Mouse (Mus musculus) kidney, adult 2 months (tissue): ENCODE measurements around the gene Gm9837.

ENCODE experiments used
- CTCF ChIP-seq: fragments of 200-500 bp; conservative IDR thresholded peaks from 2 replicates; pipeline ENCODE4 v1.5.1; 2011; ENCODE audit warnings: low read depth, mild to moderate bottlenecking, control low read depth, low read length, moderate library complexity, mixed read lengths; ENCODE audit not compliant: insufficient read depth, insufficient read length
- POLR2A ChIP-seq: fragments of 200-500 bp; IDR thresholded peaks from one replicate; pipeline ENCODE4 v1.6.1; 2011; ENCODE audit warnings: low read depth, low read length, control low read depth

DNA sequence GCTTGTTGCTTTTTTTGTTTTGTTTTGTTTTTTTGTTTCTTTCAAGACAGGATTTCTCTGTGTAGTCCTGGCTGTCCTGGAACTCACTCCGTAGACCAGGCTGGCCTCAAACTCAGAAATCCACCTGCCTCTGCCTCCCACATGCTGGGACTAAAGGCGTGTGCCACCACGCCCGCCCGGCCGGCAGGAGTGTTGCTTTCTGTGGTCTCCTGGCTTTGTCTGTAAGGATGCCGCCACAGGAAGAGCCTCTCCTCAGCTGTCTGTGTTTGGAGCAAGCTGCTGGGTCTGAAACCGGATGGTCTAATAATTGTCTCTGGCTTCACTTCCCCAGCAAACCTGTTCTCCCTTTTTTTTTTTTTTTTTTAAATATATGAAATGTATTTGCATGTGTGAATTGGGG, 34.8 kb downstream of the Gm9837 start:
- TF ChIP-seq POLR2A: no peak
- no peak for TF ChIP-seq CTCF
